Mouse (Mus musculus) heart, postnatal 10 days (tissue): ENCODE results near the gene Lalba. TPM values are rescaled to one million over a fixed set of nuclear protein-coding genes. Genes with fewer than 3 reads are reported as not detected.
"Not testable (repeated sequence)": the region's sequence is repeated elsewhere in the genome, so short reads cannot be mapped to it uniquely, and the experiment has no call there.

Experiments used
- DNase-seq, 2 experiments: peaks; one replicate each; pipeline ENCODE4 v3.0.0; 2021
- intact Hi-C: fragments of 180-260 bp; cut with DNase I; formaldehyde crosslinking; loops from one replicate; pipeline ENCODE4 v1.15.1; 2025
- microRNA-seq, 2 experiments: library from miRNA; unstranded; fragments of <30 nt; microRNA quantifications; one replicate each; pipeline ENCODE4 v1.2.0; 2022
- total RNA-seq, 2 experiments: library from RNA; stranded (reverse); gene quantifications; 2 replicates each; pipeline ENCODE4 v1.2.3; 2021

Lalba gene
- total RNA-seq, 2 experiments from 2014 or later: 0.47 TPM; not detected in 1

DNA sequence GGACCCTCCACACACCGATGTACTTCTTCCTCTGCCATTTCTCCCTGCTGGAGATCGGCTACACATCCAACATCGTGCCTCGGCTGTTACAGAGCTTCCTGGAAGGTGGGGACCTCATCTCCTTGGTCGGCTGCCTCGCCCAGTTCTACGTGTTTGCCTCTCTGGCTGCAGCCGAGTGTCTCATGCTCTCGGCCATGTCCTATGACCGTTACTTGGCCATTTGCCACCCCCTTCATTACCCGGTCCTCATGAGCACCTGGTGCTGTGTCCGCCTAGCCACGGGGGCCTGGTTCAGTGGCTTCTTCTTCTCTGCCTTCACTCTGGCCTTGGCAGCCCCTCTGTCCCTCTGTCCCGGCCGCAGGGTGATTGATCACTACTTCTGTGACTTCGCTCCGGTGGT, 15.1 kb upstream of the Lalba start:
- intact Hi-C loops: no loop called here
- DNase-seq: no peak

DNA sequence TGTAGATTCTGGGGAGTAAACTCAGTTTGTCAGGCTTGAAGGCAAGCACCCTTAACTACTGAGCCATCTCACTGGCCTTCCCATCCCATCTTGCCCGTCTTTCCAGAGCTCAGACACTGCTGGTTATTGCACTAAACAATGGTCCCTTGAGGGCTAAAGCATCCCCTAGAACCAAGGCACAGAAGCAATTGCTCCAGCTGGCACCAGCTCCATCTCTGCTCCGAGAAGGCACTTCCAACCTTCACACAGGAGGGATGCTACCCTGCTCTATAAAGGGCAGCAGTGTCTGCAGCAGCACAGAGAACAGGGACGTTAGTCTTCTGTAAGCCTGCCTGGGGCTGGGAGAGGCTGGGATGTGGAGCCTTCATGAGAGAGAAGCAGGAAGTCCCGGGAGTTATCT, 9.6 kb upstream of the Lalba start, which contains the start of gene Olfr279:
TSS of gene Olfr279 (plus strand) at position 301 of the 400 bp plus-strand sequence.
- DNase-seq: no peak
- intact Hi-C loops: no loop called here

DNA sequence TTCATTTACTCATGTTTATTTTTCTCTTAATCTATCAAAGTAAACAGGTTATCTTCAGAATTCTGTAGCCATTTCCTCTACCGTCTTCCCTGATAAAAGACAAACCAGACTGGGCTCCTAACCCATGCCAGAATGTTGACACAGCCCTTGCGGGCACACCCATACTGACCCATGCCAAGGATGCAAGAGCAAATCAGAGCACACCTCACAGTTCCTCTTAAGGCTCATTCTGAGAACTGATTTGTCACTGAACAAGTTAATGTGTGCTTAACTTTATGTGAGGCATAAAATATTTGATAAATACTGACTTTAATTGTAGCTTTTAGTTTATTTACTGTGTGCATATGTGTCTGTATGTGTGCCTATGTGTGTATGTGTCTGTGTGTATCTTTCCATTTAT, 8.8 kb upstream of the Lalba start:
- no peak for DNase-seq
- intact Hi-C loops: no loop called here

DNA sequence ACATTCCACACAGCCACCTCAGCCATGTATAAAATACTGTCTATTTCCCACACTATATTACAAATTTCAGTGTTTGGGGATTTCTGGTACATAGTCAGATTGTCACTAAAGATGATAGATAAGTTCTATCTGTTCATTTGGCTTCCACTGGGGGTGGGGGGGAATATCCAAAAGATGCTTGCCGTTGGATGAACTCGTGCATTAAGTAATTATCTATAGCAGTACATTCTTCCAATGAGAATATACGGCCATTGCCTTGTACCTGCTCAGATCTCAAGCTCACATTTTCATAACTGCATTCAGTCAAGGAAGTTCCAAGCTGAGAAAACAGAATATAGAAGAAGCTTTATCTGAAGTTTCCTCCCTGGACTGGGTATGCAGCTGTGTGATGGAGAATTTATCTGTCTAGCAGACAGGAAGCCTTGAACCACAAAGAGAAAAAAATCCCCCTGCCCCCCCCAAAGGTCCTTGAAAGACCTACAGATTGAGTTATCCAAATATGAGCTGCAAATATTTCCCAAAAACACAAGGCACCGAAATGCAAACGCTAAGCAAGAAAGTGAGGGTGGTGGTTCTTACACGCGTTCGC, 4.0 kb upstream of the Lalba start:
- intact Hi-C loops: no loop called here
- no peak for DNase-seq

DNA sequence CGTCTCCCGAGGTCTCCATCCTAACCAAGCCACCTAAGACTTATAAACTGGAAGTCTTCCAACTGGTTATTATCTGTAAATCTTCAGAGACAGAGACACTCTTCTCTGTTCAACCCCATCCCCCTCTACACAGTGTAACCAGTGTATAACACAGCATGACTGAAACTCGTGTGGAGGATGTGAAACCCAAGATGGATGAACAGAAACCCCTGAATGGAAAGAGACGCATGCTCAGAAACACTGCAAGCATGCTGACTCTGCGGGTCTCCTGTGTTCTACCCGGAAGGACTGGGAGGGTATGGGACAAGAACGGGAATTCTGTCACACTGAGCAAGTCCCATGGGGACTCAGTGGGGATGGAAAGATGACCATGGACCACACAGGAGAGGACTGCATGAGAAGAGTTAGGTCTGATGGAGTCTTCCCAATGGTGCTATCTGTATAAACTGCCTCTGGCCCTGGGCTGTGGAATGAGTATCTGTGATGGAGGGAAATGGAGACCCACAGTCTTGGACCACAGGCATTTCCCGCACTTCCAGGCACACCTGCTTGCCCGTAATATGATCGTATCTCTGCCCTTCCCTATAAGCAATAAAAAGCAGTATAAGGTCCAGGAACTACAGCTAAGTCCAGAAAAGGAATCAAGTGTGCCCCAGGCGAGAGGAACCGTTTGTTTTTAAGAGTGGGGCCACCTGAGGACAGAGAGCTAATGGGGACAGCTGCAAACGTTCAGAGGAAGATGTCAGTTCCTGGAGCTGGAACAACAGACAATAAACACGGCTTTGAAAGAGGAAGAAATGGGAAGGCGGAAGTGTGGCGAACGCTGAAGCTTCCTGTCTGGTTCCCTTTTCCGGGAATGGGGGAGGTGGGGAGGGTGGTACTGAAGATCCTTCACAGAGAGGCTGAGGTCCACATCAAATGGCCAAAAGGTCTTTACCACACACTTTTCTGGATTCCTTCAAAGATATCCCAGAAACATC, 1.7 kb upstream of the Lalba start:
- intact Hi-C loops: loop anchor here (2.0 kb wide), 1 partner anchor 21 kb away; no protein-coding TSS in a partner anchor
- peak; percentile 63 to 64 for DNase-seq

DNA sequence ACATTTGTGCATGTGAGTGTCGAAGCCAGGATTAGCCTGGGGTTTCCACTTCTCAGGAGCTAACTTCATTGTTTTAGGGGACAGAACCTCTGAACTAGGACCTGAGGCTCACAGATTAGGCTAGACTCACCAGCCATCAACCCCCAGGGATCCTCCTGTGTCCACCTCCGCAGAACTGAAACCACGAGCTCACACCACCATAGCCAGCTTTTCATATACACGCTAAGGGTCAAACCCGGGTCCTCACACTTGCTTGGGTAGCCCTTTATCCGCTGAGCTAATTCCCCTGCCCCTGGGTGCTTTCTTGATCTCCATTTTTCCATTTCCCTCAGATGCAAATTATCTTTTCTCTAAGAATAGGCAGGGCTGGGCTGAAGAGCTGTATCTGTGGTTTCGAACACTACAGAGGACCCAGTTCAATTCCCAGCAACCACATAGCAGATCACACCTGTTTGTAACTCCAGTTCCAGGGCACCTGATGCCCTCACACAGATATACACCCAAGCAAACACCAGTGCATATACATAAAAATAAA, 2.9 kb downstream of the Lalba start:
- intact Hi-C loops: loop anchor here (5.0 kb wide), 1 partner anchor 297 kb away; no protein-coding TSS in a partner anchor
- no peak for DNase-seq

DNA sequence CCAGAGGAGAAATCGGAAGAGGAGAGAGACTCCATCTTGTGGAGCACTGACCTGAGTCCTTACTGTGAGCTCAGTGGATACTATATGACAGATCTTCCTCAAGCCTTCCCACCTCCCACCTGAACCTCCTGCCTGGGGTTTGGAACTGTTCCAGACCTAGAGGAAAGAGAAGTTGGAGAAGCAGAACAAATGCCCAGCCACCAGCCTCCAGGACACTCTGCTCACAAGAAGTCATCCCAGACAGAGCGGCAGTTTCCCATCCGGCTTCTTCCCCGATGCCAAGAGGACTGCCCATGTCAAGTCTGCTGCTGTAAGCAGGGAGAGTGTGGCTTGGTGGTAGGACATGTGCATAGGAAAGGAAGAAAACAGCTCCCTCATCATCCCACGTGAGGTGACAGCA, 6.2 kb downstream of the Lalba start:
- DNase-seq: no peak
- intact Hi-C loops: loop anchor here (5.0 kb wide), 1 partner anchor 294 kb away; no protein-coding TSS in a partner anchor

DNA sequence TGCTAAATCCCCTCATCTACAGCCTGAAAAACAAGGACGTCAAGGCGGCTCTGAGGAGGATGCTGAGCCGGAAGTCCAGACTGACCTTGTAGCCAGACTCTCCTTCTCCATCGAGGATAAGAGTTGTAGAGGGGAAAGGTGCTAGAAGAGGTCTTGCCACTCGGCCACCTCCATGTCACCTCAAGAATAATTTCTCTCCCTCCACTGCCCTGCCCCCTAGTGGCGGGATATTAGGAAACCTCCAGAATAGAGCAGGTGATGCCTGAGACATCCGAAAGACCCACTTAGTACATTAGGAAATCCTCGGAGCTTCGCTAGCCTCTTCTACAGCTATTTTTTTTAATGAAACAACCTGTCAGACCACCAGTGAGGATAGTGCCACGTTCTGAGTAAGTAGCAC, 7.1 kb downstream of the Lalba start:
- intact Hi-C loops: loop anchor here (5.0 kb wide), 1 partner anchor 293 kb away; no protein-coding TSS in a partner anchor

DNA sequence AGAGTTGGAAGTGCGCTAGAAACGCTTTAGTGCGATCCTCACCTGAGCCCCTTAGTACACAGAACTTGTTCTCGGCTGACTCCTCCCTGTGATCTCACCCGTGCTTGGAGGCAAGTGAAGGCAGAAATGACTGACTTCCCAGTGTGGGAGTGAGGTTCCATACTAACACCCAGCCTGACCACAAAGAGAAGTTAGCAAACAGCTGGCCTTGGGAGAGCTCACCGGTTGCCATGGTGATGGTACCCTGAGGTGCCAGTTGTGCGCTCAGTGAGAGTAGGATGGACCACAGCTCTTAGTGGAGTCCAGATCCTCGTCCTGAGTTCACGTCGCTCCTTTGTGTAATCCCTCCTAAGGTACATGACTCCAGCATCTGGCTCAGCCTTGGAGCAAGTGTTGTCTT, 7.6 kb downstream of the Lalba start:
- DNase-seq: no peak
- intact Hi-C loops: loop anchor here (5.0 kb wide), 1 partner anchor 293 kb away; no protein-coding TSS in a partner anchor

More for the DNA sequence above, 7.1 kb downstream of the Lalba start:
- DNase-seq: peak; percentile 43 to 65

DNA sequence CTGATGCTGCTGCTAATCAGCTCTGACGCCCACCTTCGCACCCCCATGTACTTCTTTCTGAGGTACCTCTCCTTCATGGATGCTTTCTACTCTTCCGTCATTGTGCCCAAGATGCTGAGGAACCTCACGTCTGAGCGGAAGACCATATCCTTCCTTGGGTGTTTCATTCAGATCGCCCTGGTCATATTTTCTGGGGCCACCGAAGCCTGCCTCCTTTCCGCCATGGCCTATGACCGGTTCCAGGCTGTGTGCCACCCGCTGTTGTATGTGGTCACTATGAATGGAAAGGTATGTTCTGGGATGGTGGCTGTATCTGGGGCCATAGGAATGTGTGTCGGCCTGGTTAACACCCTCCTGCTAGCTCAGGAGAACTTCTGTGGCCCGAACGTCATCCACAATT, 11.0 kb downstream of the Lalba start:
- intact Hi-C loops: no loop called here
- no peak for DNase-seq

DNA sequence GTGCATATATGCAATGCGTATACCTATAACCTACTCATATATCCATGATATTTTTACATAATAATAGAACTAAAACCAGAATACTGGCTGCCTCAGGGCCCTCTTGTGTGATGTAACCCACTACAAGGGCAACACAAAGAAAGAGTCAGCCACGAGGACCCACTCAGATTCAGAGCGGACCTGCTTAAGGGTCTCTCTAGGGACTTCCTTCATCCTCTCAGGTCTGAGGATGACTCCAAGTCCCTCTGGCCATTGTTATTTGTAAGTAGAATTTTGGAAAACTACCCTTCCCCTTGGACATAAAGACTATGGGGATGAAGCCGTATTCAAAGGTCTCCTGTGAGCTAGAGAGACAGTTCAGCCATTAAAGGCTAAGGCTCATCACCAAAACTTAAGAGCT, 12.9 kb downstream of the Lalba start, which contains the start of gene OR5BS1P:
TSS of gene OR5BS1P (plus strand) at position 301 of the 400 bp plus-strand sequence.
- DNase-seq: no peak
- intact Hi-C loops: no loop called here

DNA sequence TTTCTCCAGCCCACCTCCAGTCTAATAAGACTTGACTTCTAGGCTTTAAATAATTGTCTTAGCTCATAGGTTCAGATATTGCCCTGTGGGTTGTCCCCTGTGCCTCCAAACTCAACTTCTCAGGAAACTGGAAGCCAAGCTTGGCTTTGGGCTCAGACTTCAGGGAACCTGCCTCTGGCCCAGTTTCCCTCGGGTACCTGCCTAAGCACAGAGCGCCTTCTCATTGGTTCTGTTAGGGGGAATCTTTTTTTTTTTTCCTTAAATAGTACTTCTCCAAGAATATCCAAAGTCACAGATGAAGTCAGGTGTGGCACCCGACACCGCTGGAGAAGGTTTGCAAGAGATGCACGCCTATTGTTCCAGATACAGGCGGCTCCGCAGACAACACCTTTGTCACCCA, 30.2 kb downstream of the Lalba start, which contains the start of gene Olfr281:
TSS of gene Olfr281 (plus strand) at position 301 of the 400 bp plus-strand sequence.
- intact Hi-C loops: no loop called here

DNA sequence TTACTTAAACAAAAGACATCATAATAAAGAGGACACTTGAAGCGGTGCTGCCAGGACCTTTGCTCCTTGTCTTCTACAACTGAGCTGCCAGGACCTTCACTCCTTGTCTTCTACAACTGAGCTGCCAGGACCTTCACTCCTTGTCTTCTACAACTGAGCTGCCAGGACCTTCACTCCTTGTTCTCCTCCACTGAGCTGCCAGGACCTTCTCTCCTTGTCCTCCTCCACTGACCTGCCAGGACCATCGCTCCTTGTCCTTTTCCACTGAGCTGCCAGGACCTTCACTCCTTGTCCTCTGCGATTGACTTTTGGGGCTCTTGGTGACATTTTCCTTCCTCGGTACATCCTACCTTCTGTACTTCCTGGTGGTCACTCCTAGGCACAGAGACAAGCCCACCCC, 34.0 kb downstream of the Lalba start:
- peak in 1 of 2 experiments; percentile 6 for DNase-seq
- intact Hi-C loops: no loop called here

More for the DNA sequence above, 30.2 kb downstream of the Lalba start, which contains the start of gene Olfr281:
- no peak for DNase-seq

DNA sequence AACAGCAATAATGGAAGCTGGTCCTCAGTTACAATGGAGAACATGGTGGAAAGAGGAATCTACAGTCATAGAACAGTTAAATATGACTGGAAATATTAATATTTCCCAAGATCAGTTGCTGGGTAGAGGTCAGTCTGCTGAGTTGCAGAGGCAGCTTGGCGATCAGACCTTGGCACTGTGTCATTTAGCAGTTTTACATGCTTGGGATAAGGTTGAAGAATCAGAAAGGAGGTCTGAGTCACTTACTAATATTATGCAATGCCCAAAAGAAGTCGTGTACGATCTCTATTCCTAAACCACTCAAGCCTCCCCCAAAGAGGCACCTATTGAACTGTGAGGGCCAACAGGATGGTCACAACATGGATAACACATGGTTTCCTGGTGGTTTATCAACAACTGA, 38.0 kb downstream of the Lalba start:
- no peak for DNase-seq
- intact Hi-C loops: no loop called here

DNA sequence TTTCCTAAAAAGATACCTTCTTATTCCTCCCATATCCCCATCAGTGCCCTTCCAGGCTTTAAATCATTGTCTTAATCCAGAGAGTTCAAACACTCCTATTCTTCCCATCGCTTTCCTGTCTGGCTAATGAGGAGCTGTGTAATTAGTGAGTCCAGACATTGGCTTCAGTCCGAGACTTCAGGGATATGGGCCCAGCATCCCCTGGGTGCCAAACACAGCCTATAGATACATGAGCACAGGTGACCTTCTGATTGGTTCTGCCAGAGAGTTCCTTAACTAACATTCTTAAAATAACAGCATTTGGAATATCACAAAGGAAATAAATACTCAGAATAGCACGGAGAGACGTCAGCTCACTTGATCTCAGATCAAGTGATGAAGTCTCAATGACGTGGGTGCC, 51.6 kb downstream of the Lalba start, which contains the start of gene Olfr282:
TSS of gene Olfr282 (plus strand) at position 301 of the 400 bp plus-strand sequence.
- DNase-seq, intact Hi-C loops: not testable (repeated sequence)

Small RNAs within 50 kb of the gene (microRNA-seq; reads per million reads assigned to microRNA genes)
- 1.7 to 9.0 reads per million in 2 experiments for gene Mir1291

Other genes with a start within 250 kb of the Lalba start
- not detected for gene Olfr286, start 248.3 kb downstream of the Lalba start, total RNA-seq
- not detected for gene H1fnt, start 225.4 kb downstream of the Lalba start, total RNA-seq
- gene Zfp641, start 186.6 kb downstream of the Lalba start, total RNA-seq: 1 to 10 TPM; 5.4 to 6.5 TPM
- gene Olfr285, start 165.4 kb downstream of the Lalba start, total RNA-seq: not detected
- gene Olfr284, start 141.7 kb downstream of the Lalba start, total RNA-seq: not detected
- not detected for gene Olfr283, start 101.8 kb downstream of the Lalba start, total RNA-seq
- gene Olfr282, start 51.5 kb downstream of the Lalba start, total RNA-seq: not detected
- gene Olfr281, start 30.1 kb downstream of the Lalba start, total RNA-seq: not detected
- not detected for gene OR5BS1P, start 12.8 kb downstream of the Lalba start, total RNA-seq
- gene Olfr279, start 9.7 kb upstream of the Lalba start, total RNA-seq: not detected
- gene Kansl2, start 51.5 kb upstream of the Lalba start, total RNA-seq: 10 to 100 TPM; 89.3 to 91.8 TPM
- 10 to 100 TPM; 34.5 to 40.0 TPM for gene Ccnt1, start 88.2 kb upstream of the Lalba start, total RNA-seq
- under 1 TPM in 1 of 2 experiments, not detected in 1; 0.53 TPM for gene 4930415O20Rik, start 88.3 kb upstream of the Lalba start, total RNA-seq
- 100 to 1,000 TPM; 187 to 200 TPM for gene Adcy6, start 127.4 kb upstream of the Lalba start, total RNA-seq
- gene Cacnb3, start 148.1 kb upstream of the Lalba start, total RNA-seq: 10 to 100 TPM; 13.6 to 14.0 TPM
- gene Ddx23, start 180.2 kb upstream of the Lalba start, total RNA-seq: 10 to 100 TPM; 55.2 to 57.2 TPM
- gene Rnd1, start 194.7 kb upstream of the Lalba start, total RNA-seq: 1 to 10 TPM in 1 of 2 experiments, under 1 TPM in 1; 0.84 to 1.9 TPM
- under 1 TPM; 0.12 to 0.41 TPM for gene Ccdc65, start 225.5 kb upstream of the Lalba start, total RNA-seq
- gene Fkbp11, start 245.5 kb upstream of the Lalba start, total RNA-seq: 10 to 100 TPM in 1 of 2 experiments, 1 to 10 TPM in 1; 8.1 to 10.2 TPM